Mouse (Mus musculus): Measurements from ENCODE around the gene Ptpn7.

Ptpn7 gene

GRCm38 (mm10) chr1:135158633-135159032 lies 26.1 kb downstream of the Ptpn7 start:
- no peak for DNase-seq (ENCODE audit: low read depth, low spot score)

GRCm38 (mm10) chr1:135159074-135159473 lies 26.6 kb downstream of the Ptpn7 start:
- no peak for DNase-seq (ENCODE audit: low read depth, low spot score)

- no peak for DNase-seq (ENCODE audit: low read depth, low spot score)
Measured at GRCm38 (mm10) chr1:135159556-135160123, 27.1 kb downstream of the Ptpn7 start.

GRCm38 (mm10) chr1:135160411-135161050 lies 28.0 kb downstream of the Ptpn7 start:
- no peak for DNase-seq (ENCODE audit: low read depth, low spot score)

GRCm38 (mm10) chr1:135162720-135163119 lies 30.2 kb downstream of the Ptpn7 start:
- DNase-seq (ENCODE audit: low read depth, low spot score), result no peak

GRCm38 (mm10) chr1:135167435-135167834 lies 34.9 kb downstream of the Ptpn7 start, which contains the start of gene Gpr37l1:
Gpr37l1 (minus strand) TSS chr1:135167681.
- DNase-seq (ENCODE audit: low read depth, low spot score), result no peak

- DNase-seq (ENCODE audit: low read depth, low spot score), result no peak
Measured at GRCm38 (mm10) chr1:135168453-135169200, 36.1 kb downstream of the Ptpn7 start.

GRCm38 (mm10) chr1:135169556-135170224 lies 37.2 kb downstream of the Ptpn7 start:
- DNase-seq (ENCODE audit: low read depth, low spot score), result no peak

GRCm38 (mm10) chr1:135170299-135170698 lies 37.8 kb downstream of the Ptpn7 start:
- DNase-seq (ENCODE audit: low read depth, low spot score), result no peak

GRCm38 (mm10) chr1:135171202-135171601 lies 38.7 kb downstream of the Ptpn7 start:
- DNase-seq (ENCODE audit: low read depth, low spot score), result no peak

- DNase-seq (ENCODE audit: low read depth, low spot score), result peak; percentile 16
Measured at GRCm38 (mm10) chr1:135171984-135172383, 39.5 kb downstream of the Ptpn7 start.

GRCm38 (mm10) chr1:135173311-135173710 lies 40.8 kb downstream of the Ptpn7 start:
- DNase-seq (ENCODE audit: low read depth, low spot score), result no peak

- DNase-seq (ENCODE audit: low read depth, low spot score), result no peak
Measured at GRCm38 (mm10) chr1:135175176-135175575, 42.7 kb downstream of the Ptpn7 start.

GRCm38 (mm10) chr1:135177724-135178123 lies 45.2 kb downstream of the Ptpn7 start:
- no peak for DNase-seq (ENCODE audit: low read depth, low spot score)

- DNase-seq (ENCODE audit: low read depth, low spot score), result no peak
Measured at GRCm38 (mm10) chr1:135178863-135179262, 46.4 kb downstream of the Ptpn7 start.

GRCm38 (mm10) chr1:135180830-135181229 lies 48.3 kb downstream of the Ptpn7 start:
- DNase-seq (ENCODE audit: low read depth, low spot score), result no peak

- no peak for DNase-seq (ENCODE audit: low read depth, low spot score)
Measured at GRCm38 (mm10) chr1:135181275-135181674, 48.8 kb downstream of the Ptpn7 start.

- no peak for DNase-seq (ENCODE audit: low read depth, low spot score)
Measured at GRCm38 (mm10) chr1:135181880-135182623, 49.6 kb downstream of the Ptpn7 start.

- no peak for DNase-seq (ENCODE audit: low read depth, low spot score)
Measured at GRCm38 (mm10) chr1:135182975-135183374, 50.5 kb downstream of the Ptpn7 start.

GRCm38 (mm10) chr1:135183448-135183847 lies 50.9 kb downstream of the Ptpn7 start:
- no peak for DNase-seq (ENCODE audit: low read depth, low spot score)

GRCm38 (mm10) chr1:135183941-135184570 lies 51.6 kb downstream of the Ptpn7 start:
- no peak for DNase-seq (ENCODE audit: low read depth, low spot score)
